Mouse (Mus musculus): Measurements from ENCODE around the gene Ythdf1.

DNA sequence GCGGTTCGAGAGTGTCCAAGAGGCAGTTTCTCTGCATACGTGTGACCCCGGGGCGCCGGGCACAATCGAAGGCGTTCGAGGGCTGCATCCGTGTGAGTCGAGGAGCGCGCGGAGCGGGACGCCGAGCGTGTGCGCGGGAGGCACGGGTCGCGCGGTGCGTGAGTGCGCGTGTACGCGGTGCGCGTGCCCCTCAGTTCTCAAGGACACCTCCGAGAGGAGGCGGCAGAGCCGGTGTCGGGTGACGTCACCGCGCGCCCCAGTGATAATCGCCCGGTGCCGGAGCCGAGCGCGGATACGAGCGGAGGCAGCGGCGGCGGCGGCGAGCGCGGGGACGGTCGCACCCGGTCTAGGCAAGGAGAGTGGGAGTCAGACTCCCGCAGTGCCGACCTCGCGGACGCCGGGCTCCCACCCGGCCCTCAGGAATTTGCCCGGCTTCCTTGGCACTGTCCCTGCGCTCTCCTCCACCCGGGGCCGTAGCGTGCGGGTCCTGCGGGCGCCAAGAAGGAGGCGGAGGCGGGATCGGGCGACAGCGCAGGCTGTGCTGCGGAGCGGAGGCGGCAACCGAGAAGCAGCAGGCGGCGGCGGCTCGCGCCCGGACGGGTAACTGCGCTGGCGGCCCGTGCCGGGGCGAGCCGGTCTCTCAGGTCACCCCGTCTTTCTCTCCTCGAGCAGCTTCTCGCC lies 27.8 kb downstream of the Ythdf1 start:
- TF ChIP-seq CTCF (IDR thresholded peaks at IDR 0.05; ENCODE audit: borderline replicate concordance, extremely low read depth, insufficient read depth, insufficient read length) (no peak), POLR2A (IDR thresholded peaks at IDR 0.05; ENCODE audit: borderline replicate concordance, extremely low read depth, insufficient read depth, insufficient read length, poor library complexity, severe bottlenecking) (peak; percentile 92)
